In the genomic region with DNA sequence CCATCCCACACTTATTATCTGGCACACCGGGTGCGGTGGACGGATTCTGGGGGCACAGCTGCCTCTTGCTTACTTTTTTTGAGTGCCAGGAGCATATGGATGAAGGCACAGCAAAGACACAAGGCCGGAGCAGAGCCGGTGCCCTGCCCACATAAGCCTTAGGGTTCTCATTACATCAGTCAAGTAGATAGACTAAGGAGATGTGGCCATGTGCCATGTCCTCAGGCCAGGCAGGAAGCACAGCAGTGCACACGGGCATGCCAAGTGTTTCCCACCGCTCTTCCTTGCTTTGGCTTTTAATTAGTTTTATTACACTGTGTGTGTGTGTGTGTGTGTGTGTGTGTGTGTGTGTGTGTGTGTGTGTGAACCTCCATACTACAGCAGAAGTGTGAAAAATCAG, we compare ENCODE assay signal across 16 mouse cellular contexts.
DNase-seq lines count a peak whose midpoint lies in the region; ATAC-seq lines count a peak whose summit lies in the region.
"Had no signal": no experiment of that assay in that cellular context is flagged by ENCODE, and none has a peak within 500 bp of the region (broad histone marks: within the 10 kb centered on the region; RNA-seq: fewer than 3 reads in every experiment).

No protein-coding gene starts in this region.

- no peak overlapping the region for H3K4me2 ChIP-seq in forebrain, embryonic 14.5 days (ENCODE audit: low read length)
- no peak overlapping the region for H3K4me2 ChIP-seq in forebrain, embryonic 11.5 days (ENCODE audit: low read depth, low read length, severe bottlenecking)
- no peak overlapping the region for H3K4me2 ChIP-seq in forebrain, embryonic 16.5 days (ENCODE audit: low read length)
- H3K4me2 ChIP-seq: heart, embryonic 12.5 days; hindbrain, embryonic 15.5 days had no signal

- H3K27ac ChIP-seq in forebrain, embryonic 14.5 days (ENCODE audit: low read depth, low read length), result no peak overlapping the region
- H3K27ac ChIP-seq in forebrain, embryonic 11.5 days (ENCODE audit: low read depth, low read length), result no peak overlapping the region
- H3K27ac ChIP-seq in forebrain, embryonic 16.5 days (ENCODE audit: low read length), result no peak overlapping the region
- H3K27ac ChIP-seq: embryonic facial prominence, embryonic 10.5 days; hindbrain, embryonic 10.5 days; hindbrain, embryonic 15.5 days had no signal

- WGBS in forebrain, embryonic 14.5 days, result 54% methylated on average over 7 of the region's 7 CpGs
- WGBS in forebrain, embryonic 11.5 days, result 92% methylated on average over 7 of the region's 7 CpGs
- WGBS in forebrain, embryonic 16.5 days, result 59% methylated on average over 7 of the region's 7 CpGs

- 0 out of 2 replicates have a peak, but pooled peaks cover 3% of the 10 kb centered on the region for H3K36me3 ChIP-seq in forebrain, embryonic 14.5 days (ENCODE audit: control insufficient read depth, insufficient read depth, low read length)
- no peaks in the 10 kb centered on the region for H3K36me3 ChIP-seq in forebrain, embryonic 11.5 days (ENCODE audit: control insufficient read depth, insufficient read depth, low read length)
- no peaks in the 10 kb centered on the region for H3K36me3 ChIP-seq in forebrain, embryonic 16.5 days (ENCODE audit: control insufficient read depth, insufficient read depth)
- H3K36me3 ChIP-seq: embryonic facial prominence, embryonic 10.5 days; heart, embryonic 12.5 days; hindbrain, embryonic 10.5 days; hindbrain, embryonic 15.5 days had no signal

- intact Hi-C loops in left cerebral cortex, postnatal 4 days (cut with DNase I), result no loop called here
- intact Hi-C loops in left cerebral cortex, postnatal 25 days (cut with DNase I), result no loop called here
- intact Hi-C loops in gastrocnemius, postnatal 14 days (cut with DNase I; ENCODE audit: low total_unique reads), result no loop called here

- peaks cover 4% of the 10 kb centered on the region; the same call in 1 of the 2 replicates for H3K9me3 ChIP-seq in forebrain, embryonic 14.5 days (replicated peaks; ENCODE audit: control insufficient read depth, low read length)
- no peaks in the 10 kb centered on the region; the same call in 1 of the 2 replicates for H3K9me3 ChIP-seq in forebrain, embryonic 11.5 days (ENCODE audit: control insufficient read depth, low read length)
- H3K9me3 ChIP-seq in forebrain, embryonic 16.5 days (ENCODE audit: control insufficient read depth, low read length), result peaks cover 4% of the 10 kb centered on the region
- H3K9me3 ChIP-seq: hindbrain, embryonic 15.5 days had no signal

- DNase-seq in forebrain, embryonic 14.5 days (ENCODE audit: low spot score), result peak; percentile 79
- DNase-seq in forebrain, embryonic 11.5 days (ENCODE audit: low spot score), result no peak
- DNase-seq in left cerebral cortex, postnatal 4 days, result peak; percentile 51
- DNase-seq in left cerebral cortex, postnatal 25 days (ENCODE audit: low spot score in 2 of 2), result no peak
- DNase-seq in gastrocnemius, postnatal 14 days, result no peak
- DNase-seq: adrenal gland, adult 2 months; adrenal gland, postnatal 25 days; cerebellum, adult 8-10 months; gastrocnemius, postnatal 25 days had no signal

- H3K4me1 ChIP-seq in forebrain, embryonic 14.5 days (ENCODE audit: control insufficient read depth, insufficient read depth, low read length), result no peaks in the 10 kb centered on the region
- H3K4me1 ChIP-seq in forebrain, embryonic 11.5 days (replicated peaks; ENCODE audit: control insufficient read depth, insufficient read depth, low read length), result no peaks in the 10 kb centered on the region
- no peaks in the 10 kb centered on the region; the same call in 1 of the 2 replicates for H3K4me1 ChIP-seq in forebrain, embryonic 16.5 days (replicated peaks; ENCODE audit: control insufficient read depth, insufficient read depth, low read length)
- H3K4me1 ChIP-seq: embryonic facial prominence, embryonic 10.5 days; heart, embryonic 12.5 days; hindbrain, embryonic 10.5 days had no signal

- H3K4me3 ChIP-seq in forebrain, embryonic 14.5 days (ENCODE audit: low read depth, low read length), result no peak overlapping the region
- H3K4me3 ChIP-seq in forebrain, embryonic 11.5 days (ENCODE audit: low read depth, low read length), result no peak overlapping the region
- H3K4me3 ChIP-seq in forebrain, embryonic 16.5 days (replicated peaks; ENCODE audit: low read length), result no peak overlapping the region
- H3K4me3 ChIP-seq: embryonic facial prominence, embryonic 10.5 days; heart, embryonic 12.5 days; hindbrain, embryonic 10.5 days; hindbrain, embryonic 15.5 days had no signal

- no peaks in the 10 kb centered on the region for H3K27me3 ChIP-seq in forebrain, embryonic 14.5 days (replicated peaks; ENCODE audit: control insufficient read depth, insufficient read depth, low read length)
- no peaks in the 10 kb centered on the region for H3K27me3 ChIP-seq in forebrain, embryonic 11.5 days (ENCODE audit: control insufficient read depth, insufficient read depth, low read length)
- H3K27me3 ChIP-seq in forebrain, embryonic 16.5 days (replicated peaks; ENCODE audit: control insufficient read depth, insufficient read depth, low read length), result no peaks in the 10 kb centered on the region
- H3K27me3 ChIP-seq: heart, embryonic 12.5 days; hindbrain, embryonic 15.5 days had no signal

- ATAC-seq in forebrain, embryonic 14.5 days, result peak; percentile 81
- no peak for ATAC-seq in forebrain, embryonic 11.5 days (replicated peaks; ENCODE audit: low FRiP score)
- ATAC-seq in forebrain, embryonic 16.5 days, result peak; percentile 79
- ATAC-seq: inflammation-experienced regulatory T-cells, adult 6 months; intestine, postnatal 0 days had no signal

- no peak overlapping the region for H3K9ac ChIP-seq in forebrain, embryonic 14.5 days (ENCODE audit: low read length)
- H3K9ac ChIP-seq in forebrain, embryonic 11.5 days (ENCODE audit: low read length), result no peak overlapping the region
- H3K9ac ChIP-seq in forebrain, embryonic 16.5 days (replicated peaks; ENCODE audit: low read depth, low read length), result no peak overlapping the region
- H3K9ac ChIP-seq: heart, embryonic 12.5 days; hindbrain, embryonic 15.5 days had no signal

Comparison
In these comparisons a context has a peak if more than half of its experiments do, and no peak if none do; other contexts are left out.
1. DNase-seq: peak in forebrain, embryonic 14.5 days (single experiment) and left cerebral cortex, postnatal 4 days (single experiment); none in forebrain, embryonic 11.5 days (single experiment), left cerebral cortex, postnatal 25 days (0 of 2) and gastrocnemius, postnatal 14 days (single experiment).